Mouse (Mus musculus): ENCODE results near the gene Senp2. TPM values are rescaled to one million over a fixed set of nuclear protein-coding genes. Genes with fewer than 3 reads are reported as not detected.

Senp2 gene
- 10.8 and 12.6 TPM in 2 replicates for polyA plus RNA-seq (2012; rRNA removed)

GRCm38 (mm10) chr16:22009099-22009584, at the start of gene Senp2:
Gene Senp2, plus strand, starts transcription at chr16:22009484.

DNA sequence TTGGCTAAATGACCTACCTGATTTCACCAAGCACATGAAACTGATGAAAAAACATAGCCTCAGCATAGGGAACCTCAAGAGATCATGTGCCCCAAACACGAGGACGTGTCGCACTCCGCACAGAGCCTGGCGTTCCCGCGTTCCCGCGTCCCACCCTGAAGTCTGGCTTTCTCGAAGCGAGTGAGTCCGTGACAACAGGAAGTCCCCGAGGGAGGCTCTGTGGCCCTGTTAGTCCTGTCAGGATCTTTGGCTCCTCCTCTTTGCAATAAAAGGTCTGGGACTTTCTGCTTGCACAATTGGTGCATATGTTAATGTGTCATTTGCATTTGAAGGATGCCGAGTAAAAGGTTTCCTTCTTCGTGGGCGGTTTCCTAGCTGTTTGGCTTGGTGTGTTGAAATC, 14.0 kb upstream of the Senp2 start, which contains the start of gene Liph:
Gene Liph (minus strand): TSS at position 360 of the 400 bp plus-strand sequence.

Other genes with a start within 250 kb of the Senp2 start
- gene Ehhadh, start 221.7 kb upstream of the Senp2 start, polyA plus RNA-seq (2012; rRNA removed): 159 and 261 TPM in 2 replicates
- 2.0 and 2.1 TPM in 2 replicates for gene Map3k13, start 215.1 kb upstream of the Senp2 start, polyA plus RNA-seq (2012; rRNA removed)
- gene Tmem41a, start 61.9 kb upstream of the Senp2 start, polyA plus RNA-seq (2012; rRNA removed): 10.7 and 11.7 TPM in 2 replicates
- 0.20 and 0.22 TPM in 2 replicates for gene Liph, start 13.8 kb upstream of the Senp2 start, polyA plus RNA-seq (2012; rRNA removed)
- 3.7 and 5.1 TPM in 2 replicates for gene Igf2bp2, start 153.8 kb downstream of the Senp2 start, polyA plus RNA-seq (2012; rRNA removed)

All from liver, embryonic 18 days (tissue).